Mouse (Mus musculus) left cerebral cortex, postnatal 25 days (tissue): ENCODE measurements around the gene Cfap77. TPM values are rescaled to one million over a fixed set of nuclear protein-coding genes. Genes with fewer than 3 reads are reported as not detected.

Source experiments
- DNase-seq, 2 experiments: peaks; one replicate each; pipeline ENCODE4 v3.0.0; 2022; ENCODE audit warnings: low spot score in 2 of 2, mixed read lengths in 1 of 2
- intact Hi-C: fragments of 180-260 bp; cut with DNase I; formaldehyde crosslinking; loops from one replicate; pipeline ENCODE4 v1.15.1; 2025
- total RNA-seq, 2 experiments: library from RNA; stranded (reverse); gene quantifications; 2 replicates each; pipeline ENCODE4 v1.2.3; 2021

Cfap77 gene
- total RNA-seq, 2 experiments from 2014 or later, result 0.34 TPM; not detected in 1

GRCm38 (mm10) chr2:29053802-29054544 lies 893 bp downstream of the Cfap77 start:
- intact Hi-C loops, result loop anchor here (1.0 to 2.0 kb wide), 3 partner anchors 77 to 298 kb away; no protein-coding TSS in a partner anchor
- peak; percentile 70 for DNase-seq

- intact Hi-C loops, result loop anchor here (1.0 to 2.0 kb wide), 2 partner anchors 76 to 129 kb away; no protein-coding TSS in a partner anchor
Observed at GRCm38 (mm10) chr2:29052943-29053454, 1.9 kb downstream of the Cfap77 start.

GRCm38 (mm10) chr2:29051932-29052331 lies 2.9 kb downstream of the Cfap77 start:
- no peak for DNase-seq
- intact Hi-C loops, result loop anchor here (2.0 kb wide), 1 partner anchor 75 kb away; no protein-coding TSS in a partner anchor

More at GRCm38 (mm10) chr2:29052943-29053454, 1.9 kb downstream of the Cfap77 start:
- peak; percentile 49 to 55 for DNase-seq

GRCm38 (mm10) chr2:29046151-29046550 lies 8.7 kb downstream of the Cfap77 start:
- DNase-seq, result peak; percentile 20 to 23

GRCm38 (mm10) chr2:29042124-29042523 lies 12.7 kb downstream of the Cfap77 start:
- no peak for DNase-seq
- intact Hi-C loops, result no loop called here

More at GRCm38 (mm10) chr2:29046151-29046550, 8.7 kb downstream of the Cfap77 start:
- intact Hi-C loops, result no loop called here

- DNase-seq, result no peak
- intact Hi-C loops, result no loop called here
Observed at GRCm38 (mm10) chr2:29041477-29041768, 13.4 kb downstream of the Cfap77 start.

GRCm38 (mm10) chr2:29040594-29041476 lies 14.0 kb downstream of the Cfap77 start:
- DNase-seq, result no peak
- intact Hi-C loops, result no loop called here

- intact Hi-C loops, result loop anchor here (5.0 kb wide), 1 partner anchor 42 kb away; no protein-coding TSS in a partner anchor
- DNase-seq, result no peak
Observed at GRCm38 (mm10) chr2:29039741-29040140, 15.1 kb downstream of the Cfap77 start.

- DNase-seq, result no peak
- intact Hi-C loops, result loop anchor here (5.0 kb wide), 1 partner anchor 38 kb away; no protein-coding TSS in a partner anchor
Observed at GRCm38 (mm10) chr2:29035698-29036097, 19.2 kb downstream of the Cfap77 start.

GRCm38 (mm10) chr2:29034542-29035475 lies 20.1 kb downstream of the Cfap77 start:
- intact Hi-C loops, result loop anchor here (5.0 kb wide), 1 partner anchor 38 kb away; no protein-coding TSS in a partner anchor
- DNase-seq, result no peak

- intact Hi-C loops, result no loop called here
- no peak for DNase-seq
Observed at GRCm38 (mm10) chr2:29031951-29032350, 22.9 kb downstream of the Cfap77 start.

GRCm38 (mm10) chr2:29030048-29030734 lies 24.7 kb downstream of the Cfap77 start:
- no peak for DNase-seq
- intact Hi-C loops, result no loop called here

GRCm38 (mm10) chr2:29025284-29025683 lies 29.6 kb downstream of the Cfap77 start:
- peak; percentile 23 to 92 for DNase-seq
- intact Hi-C loops, result no loop called here

- intact Hi-C loops, result no loop called here
- no peak for DNase-seq
Observed at GRCm38 (mm10) chr2:29023001-29023400, 31.9 kb downstream of the Cfap77 start.

- DNase-seq, result no peak
- intact Hi-C loops, result no loop called here
Observed at GRCm38 (mm10) chr2:29021025-29021424, 33.8 kb downstream of the Cfap77 start.

- intact Hi-C loops, result no loop called here
- no peak for DNase-seq
Observed at GRCm38 (mm10) chr2:29018680-29019079, 36.2 kb downstream of the Cfap77 start.

GRCm38 (mm10) chr2:29016599-29017587 lies 38.0 kb downstream of the Cfap77 start:
- no peak for DNase-seq

More at GRCm38 (mm10) chr2:29016599-29017587, 38.0 kb downstream of the Cfap77 start:
- intact Hi-C loops, result no loop called here
